Mouse (Mus musculus) CD8-positive naive resting alpha-beta T cell, adult 2 months (primary cell): ENCODE results near the gene Gapt.
"Not testable (repeated sequence)": the region's sequence is repeated elsewhere in the genome, so short reads cannot be mapped to it uniquely, and the experiment has no call there.

Experiments
- DNase-seq, 2 experiments: peaks; one replicate each; pipeline ENCODE4 v3.0.0; 2022; ENCODE audit warnings: low read depth in 2 of 2, low spot score in 2 of 2

The Gapt gene

DNA sequence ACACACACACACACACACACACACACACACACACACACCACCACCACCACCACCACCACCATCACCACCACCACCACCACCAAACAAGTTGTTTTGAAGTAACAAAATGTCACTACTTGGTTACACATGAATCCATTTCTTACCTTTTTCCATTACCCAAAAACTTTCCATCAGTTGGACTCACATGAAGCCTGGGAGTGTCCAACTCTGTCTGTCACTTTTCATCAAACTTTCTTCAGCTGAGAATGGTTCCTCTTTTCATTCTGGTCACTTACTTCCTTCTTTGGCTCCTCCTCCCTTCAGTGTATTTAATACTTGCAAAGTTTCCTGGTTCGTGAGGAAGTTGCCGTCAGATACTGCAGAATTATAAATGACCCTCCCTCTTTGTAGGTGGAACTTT, at the start of gene Gapt:
Gene Gapt, minus strand, starts transcription at position 259 of the 400 bp plus-strand sequence.
- DNase-seq = no peak

DNA sequence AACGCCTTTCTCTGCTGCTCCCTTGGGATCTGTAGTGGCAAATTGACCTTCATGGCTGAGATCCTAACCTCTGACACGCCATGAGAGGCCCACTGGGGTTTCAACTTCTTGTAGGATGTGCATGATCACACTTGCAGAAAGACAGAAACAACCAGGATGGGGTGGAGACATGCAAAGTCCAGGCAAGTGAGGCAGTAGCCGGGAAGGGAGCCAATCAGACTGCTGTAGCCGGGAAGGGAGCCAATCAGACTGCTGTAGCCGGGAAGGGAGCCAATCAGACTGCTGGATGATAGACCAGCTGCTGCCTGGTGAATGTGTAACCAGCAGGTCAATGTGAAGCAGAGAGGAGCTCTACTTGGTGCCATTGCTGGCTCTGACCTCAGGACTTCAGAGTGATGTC, 49.2 kb upstream of the Gapt start:
- no peak for DNase-seq

DNA sequence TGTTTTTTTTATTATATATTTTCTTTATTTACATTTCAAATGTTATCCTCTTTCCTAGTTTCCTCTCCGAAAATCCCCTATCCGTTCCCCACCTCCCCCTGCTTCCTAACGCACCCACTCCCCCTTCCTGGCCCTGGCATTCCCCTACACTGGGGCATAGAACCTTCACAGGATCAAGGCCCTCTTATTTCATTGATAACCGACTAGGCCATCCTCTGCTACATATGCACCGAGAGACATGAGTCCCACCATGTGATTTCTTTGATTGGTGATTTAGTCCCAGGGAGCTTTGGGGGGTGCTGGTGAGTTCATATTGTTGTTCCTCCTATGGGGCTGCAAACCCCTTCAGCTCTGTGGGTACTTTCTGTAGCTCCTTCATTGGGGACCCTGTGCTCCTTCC, 47.7 kb upstream of the Gapt start:
- not testable (repeated sequence) for DNase-seq

DNA sequence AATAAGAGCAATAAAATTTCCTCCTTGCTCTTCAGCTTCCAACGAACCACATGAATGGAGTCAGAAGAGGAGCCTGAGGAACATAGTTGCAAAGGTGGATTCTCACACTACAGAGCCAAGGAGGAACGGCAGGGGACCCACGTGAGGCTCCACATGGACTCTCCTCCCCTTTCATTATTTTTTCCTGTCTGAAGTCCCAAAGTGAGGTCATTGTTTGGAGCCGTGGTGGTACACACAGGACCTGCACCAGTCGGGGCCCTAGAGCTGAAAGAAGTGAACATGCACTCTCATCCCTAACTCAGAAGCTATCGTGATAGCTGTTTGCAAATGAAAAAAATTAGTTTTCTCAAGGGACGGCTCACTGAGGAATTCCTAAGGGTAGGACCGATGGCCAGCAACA, 47.1 kb upstream of the Gapt start:
- no peak for DNase-seq

DNA sequence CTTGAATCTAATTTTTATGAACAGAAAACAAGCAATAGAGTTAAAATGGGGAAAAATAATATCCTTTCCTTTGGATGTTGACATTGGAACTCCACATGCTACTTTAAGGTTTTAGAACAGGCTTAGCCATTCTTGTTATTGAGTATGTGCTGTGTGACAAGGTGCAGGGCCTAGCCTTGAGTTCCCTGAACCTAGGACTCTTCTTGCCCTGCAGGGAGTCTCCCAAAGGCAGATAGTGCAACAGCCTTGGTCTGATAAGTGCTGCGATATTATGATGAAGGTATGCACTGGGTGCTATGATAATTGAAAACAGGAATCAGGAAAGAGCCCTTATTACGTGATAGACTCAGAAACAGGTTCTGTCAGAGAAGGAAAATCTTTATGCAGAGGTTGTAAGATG, 44.9 kb upstream of the Gapt start:
- no peak for DNase-seq

DNA sequence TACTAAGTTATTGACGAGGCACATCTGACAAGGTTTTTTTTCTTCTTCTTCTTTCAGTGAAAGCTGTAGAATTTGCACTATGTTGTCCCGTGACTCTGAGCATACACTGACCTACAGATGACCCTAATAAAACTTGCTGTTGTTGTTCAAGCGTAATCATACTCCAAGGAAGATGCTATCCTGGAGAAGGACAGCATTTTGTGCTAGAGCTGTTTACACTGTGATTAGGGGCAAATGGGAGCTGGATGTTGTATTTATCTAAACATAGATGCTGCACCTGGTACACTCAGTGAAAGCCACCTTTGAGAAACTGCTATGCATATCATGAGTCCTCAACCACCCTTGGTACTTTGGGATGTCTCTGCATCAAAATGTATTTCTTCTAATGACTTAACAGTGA, 44.4 kb upstream of the Gapt start:
- DNase-seq = no peak

DNA sequence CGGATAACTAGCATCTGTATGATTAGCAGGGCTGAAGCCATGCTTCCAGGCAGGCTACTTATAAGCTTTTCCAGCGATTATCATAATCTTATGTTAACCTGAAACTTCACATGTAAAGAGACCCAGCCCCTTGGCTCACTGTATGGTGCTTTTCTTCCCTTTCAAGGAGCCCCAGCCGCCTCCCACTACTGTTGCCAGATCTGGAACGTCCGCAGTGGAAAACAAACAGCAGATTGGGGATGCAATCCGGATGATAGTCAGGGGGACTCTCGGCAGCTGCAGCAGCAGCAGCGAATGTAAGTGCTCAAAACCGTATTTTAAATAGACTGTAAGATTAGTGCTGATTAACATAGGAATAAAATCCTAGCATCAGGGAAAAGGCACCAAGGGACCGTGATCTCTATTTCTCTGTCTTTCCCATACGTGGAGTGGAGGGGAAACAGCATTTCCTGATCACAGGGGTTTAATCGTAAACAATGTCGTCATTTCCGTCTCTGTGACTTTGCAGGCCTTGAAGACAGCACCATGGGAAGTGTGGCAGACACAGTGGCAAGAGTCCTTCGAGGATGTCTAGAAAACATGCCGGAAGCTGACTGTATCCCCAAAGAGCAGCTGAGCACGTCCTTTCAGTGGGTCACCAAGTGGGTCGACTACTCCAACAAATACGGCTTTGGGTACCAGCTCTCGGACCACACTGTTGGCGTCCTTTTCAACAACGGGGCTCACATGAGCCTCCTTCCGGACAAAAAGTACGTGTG, 41.7 kb upstream of the Gapt start:
- no peak for DNase-seq

DNA sequence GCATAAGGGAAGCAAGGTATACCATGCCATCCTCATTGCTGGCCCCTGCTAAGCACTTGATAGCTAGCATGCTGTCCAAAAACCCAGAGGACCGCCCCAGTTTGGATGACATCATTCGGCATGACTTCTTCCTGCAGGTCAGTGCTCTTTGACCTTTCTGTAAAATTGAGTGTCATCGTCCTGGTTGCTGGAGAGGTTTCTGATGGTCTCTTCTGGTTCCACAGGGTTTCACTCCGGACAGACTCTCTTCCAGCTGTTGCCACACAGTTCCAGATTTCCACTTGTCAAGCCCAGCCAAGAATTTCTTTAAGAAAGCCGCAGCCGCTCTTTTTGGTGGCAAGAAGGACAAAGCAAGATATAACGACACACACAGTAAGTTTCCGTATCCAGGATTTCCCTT, 40.8 kb upstream of the Gapt start:
- no peak for DNase-seq

DNA sequence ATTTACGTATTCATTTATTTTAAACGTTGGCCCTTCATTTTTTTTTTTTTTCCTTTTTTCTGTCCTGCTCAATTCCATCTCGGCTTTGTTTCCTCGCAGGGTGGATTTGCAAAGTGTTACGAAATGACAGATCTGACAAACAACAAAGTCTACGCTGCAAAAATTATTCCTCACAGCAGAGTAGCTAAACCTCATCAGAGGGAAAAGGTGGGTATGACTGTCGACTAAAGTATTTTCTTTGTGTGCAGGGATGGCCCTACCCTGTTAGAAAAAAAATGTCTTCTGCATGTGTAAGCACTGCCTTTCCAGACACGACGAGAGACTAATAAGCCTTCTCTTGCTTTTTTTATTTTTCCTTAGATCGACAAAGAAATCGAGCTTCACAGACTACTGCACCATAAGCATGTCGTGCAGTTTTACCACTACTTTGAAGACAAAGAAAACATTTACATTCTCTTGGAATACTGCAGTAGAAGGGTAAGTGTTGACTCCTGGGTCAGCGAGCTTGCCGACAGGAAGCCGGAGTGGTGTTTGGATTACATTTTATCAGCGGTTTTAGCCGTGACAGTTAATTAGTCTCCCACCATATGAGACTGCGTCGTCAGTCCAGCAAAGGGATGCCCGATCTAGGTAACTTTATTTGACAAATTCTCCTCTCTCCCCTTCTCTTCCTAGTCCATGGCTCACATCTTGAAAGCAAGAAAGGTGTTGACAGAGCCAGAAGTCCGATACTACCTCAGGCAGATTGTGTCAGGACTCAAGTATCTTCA, 39.1 kb upstream of the Gapt start:
- no peak for DNase-seq

DNA sequence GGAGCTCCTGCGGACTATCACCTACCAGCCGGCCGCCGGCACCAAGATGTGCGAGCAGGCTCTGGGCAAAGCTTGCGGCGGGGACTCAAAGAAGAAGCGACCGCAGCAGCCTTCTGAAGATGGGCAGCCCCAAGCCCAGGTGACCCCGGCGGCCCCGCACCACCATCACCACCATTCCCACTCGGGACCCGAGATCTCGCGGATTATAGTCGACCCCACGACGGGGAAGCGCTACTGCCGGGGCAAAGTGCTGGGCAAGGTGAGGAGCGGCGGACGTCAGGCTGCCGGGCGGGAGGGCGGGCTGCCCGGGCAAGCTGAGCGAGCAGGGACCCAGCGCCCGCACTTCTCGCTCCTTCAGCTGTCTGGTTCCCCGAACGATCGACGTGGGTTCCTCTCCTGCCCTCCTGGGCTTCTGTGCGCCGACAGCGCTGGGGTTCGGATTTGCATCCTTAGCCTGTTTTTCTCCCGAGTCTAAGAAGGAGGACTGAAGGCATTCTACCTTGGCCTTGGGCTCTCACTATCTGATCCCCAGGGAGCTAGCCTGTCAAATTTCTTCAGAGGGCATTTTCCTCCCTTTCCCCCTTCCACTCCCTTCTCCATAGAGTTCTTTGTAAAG, 38.3 kb upstream of the Gapt start:
- DNase-seq = no peak

DNA sequence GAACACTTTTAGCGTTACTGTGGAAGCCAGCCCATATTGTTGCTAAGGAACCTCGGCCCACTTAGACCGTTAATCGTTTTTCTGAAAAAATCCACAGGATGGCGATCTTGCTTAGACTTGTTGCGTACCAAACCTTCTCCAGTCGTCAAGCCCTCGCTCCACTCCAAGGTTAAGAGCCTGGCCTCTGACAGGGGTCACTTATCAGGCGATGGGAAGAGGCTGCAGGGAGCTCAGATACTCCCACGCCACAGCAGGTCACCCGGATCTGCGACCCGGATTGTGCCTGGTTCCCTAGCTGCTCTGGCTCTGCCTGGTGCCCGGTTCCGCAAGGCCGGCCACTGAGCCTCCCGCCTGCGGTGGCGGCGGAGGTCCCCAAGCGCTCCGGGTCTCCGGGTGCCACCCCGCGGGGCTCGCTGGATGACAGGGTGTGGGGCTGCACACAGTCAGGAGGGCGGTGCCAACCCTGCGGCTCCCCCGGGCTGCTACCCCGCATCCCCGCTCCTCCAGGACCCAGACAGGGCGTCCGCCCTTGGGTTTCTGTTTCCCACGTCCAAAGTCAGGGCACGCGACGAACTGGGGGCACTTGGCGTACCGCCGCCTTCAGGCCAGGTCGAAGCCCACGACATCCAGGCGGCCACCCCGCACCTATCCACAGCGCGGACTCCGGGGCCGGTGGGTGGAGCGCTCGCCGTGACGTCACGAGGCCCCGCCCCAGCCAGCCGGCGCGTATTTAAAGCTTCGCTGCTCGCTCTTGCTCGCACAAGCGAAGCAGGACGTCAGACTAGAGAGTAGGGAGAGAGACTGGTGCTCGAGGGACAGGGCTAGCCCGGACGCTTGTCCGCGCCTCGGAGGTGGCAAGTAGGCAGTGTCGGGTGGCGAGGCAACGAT, 37.5 kb upstream of the Gapt start, which contains the start of gene Plk2:
Gene Plk2, plus strand, starts transcription at position 756 of the 888 bp plus-strand sequence.
- DNase-seq = peak; percentile 81 to 84

DNA sequence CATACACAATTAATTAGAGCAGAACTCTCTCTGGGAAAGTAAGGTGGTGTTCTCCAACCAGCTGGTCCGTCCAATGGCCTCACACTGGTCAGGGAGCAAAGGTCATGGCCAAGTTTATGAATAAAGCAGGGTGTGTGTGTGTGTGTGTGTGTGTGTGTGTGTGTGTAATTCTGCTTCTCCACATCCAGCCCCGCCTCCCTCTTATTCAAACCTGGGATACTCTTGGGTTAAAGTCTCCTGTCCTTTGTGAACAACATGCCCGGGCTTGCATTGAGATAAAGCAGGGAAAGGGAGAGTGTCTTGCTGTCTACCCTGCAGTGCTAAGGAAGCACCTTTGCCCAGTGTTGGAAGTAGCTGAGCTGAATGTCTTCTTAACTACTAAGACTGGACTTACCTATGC, 35.6 kb upstream of the Gapt start:
- DNase-seq = no peak

DNA sequence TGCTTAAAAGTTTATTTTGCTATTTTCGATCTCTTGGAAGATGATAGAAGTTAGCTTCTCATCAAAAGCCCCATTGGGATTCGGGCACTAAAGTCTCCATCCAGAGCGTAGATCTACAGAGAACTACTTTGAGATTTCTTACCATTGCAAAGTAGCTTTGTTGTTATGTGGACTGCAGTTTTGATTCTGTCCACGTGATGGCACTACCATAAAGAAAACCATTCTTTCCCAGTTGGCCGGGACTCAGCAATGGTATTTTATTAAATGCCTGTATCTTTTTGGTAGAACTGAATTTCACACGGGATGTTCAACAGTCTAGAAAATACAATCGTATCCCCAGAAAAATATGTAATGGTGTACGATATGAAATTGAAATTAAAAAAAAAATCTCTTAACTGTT, 35.2 kb upstream of the Gapt start:
- peak; percentile 25 to 55 for DNase-seq

DNA sequence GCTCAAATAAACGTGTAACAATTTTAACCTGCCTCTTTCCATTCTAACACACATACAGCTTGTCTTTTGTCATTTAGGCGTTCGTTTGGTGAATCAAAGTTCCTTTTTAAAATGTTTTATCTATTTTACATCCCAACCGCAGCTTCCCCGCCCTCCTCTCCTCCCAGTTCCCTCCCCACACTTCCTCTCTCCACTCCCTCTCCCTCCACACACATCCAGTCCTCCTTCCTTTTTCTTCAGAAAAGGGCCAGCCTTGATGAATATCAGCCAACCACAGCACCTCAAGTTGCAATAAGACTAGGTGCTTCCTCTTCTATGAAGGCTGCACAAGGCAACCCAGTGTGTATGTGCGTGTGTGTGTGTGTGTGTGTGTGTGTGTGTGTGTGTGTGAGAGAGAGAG, 27.5 kb upstream of the Gapt start:
- no peak for DNase-seq

DNA sequence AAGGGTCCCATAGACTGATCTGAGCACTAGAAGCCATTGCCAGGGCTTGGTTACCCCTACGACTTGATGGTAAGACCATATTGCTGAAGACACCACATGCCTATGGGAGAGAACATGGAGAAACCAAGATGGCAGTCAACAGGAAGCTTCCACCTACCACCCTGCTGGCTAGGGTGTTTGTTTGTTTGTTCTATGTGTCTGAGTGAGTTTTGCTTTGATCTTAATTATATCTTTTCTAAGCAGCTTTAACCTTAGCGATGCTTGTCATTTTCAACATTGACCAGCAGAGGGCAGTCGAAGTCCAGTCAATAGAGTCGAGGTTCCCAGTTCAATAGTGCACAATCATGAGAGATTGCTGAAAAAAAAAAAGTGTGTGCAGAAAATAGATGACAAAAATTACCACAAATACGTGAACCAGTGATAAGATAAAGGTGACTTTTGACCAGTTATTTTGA, 25.5 kb upstream of the Gapt start:
- peak in 1 of 2 experiments; percentile 20 for DNase-seq

DNA sequence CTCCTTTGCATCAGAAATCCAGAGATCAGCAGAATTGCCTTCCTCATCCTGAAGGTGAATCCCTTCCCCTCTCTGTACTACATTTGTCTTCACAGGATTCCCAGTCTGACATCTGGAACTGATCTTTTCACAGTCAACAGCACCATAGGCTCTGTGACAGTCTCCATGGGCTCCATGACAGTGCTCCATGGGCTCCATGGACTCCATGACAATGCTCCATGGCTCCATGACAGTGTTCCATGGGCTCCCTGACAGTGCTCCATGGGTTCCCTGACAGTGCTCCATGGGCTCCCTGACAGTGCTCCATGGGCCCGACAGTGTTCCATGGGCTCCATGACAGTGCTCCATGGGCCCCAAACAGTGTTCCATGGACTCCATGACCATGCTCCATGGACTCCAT, 12.7 kb upstream of the Gapt start:
- DNase-seq = no peak

DNA sequence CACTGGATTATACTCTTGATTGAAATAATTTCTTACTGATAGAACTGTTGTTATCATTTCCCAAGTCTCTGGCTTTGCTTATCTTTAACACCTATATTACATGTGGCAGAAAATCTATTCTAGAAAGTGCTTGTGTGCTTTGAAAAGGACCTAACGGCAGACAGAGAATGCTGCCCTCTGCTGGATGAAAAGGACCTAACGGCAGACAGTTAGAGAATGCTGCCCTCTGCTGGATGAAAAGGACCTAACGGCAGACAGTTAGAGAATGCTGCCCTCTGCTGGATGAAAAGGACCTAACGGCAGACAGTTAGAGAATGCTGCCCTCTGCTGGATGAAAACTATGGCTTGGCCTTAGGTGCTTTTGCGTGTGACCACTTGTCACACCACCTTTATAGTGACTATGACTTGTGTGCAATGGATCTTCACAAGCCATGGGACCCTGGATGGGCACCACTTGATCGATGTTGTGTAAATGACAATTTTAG, 11.6 kb upstream of the Gapt start:
- peak; percentile 39 to 43 for DNase-seq

DNA sequence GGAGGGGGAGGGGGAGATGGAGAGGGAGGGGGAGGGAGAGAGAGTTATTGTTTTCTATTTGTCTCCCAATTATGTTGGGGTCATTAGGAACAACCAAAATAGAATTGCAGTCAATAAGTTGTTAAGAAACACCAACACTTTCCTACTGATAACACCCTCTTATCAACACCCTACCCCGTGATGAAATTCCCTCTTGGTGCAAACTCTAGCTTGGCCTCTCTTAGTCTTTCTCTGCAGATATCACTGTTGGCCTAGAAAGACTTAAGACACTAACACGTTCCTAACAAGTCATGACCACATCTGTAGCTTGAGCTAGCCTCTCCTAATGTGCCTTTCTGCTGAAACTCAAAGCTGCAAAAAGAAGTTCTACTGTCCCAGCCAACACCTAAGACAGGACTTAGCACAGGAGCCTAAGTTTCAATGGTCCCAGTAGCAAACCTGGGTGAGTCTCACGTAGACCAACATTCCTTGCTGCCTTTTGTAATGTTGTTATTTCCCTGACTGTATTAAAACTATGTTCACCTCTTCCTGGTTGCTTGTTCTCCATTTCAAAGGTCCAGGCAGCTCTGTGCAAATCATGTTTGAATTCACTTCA, 11.1 kb upstream of the Gapt start:
- no peak for DNase-seq

DNA sequence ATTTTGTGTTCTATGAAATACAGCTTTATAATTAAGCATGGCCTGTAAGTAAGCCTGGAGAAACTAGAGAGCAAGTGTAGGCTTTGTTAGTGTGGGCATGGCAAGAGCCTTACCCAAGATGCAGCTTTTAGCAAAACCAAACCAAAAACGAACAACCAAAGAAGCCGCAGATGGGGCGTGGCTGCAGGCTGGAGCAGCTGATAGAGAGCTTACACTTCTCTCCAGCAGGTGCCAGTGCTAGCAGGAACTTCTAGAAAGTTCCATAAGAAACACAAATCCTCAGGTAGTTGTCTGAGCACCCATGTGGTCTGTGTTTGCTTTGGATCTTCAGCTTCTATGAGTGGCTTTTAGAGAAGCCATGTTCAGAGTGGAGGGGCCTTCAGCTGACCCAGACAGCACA, 9.5 kb upstream of the Gapt start:
- DNase-seq = no peak

DNA sequence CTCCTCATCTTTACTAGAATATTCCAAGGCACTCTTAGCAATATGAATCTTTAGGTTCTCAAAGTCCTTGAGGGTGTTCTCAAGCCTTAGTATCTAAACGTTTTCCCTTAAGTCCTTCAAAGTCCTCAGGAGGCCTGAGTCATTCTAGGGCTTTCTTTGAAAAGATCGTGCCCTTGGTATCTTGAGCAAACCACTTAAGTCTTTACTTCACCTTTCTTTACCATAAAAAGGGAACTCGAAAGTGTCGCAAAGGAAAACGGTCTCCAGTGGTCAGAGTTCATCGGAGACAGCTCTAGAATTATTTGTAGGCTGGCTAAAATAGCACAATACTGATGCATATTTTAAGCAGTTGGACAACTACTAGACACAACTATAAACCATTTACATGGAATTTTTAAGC, 6.7 kb upstream of the Gapt start:
- DNase-seq = no peak

DNA sequence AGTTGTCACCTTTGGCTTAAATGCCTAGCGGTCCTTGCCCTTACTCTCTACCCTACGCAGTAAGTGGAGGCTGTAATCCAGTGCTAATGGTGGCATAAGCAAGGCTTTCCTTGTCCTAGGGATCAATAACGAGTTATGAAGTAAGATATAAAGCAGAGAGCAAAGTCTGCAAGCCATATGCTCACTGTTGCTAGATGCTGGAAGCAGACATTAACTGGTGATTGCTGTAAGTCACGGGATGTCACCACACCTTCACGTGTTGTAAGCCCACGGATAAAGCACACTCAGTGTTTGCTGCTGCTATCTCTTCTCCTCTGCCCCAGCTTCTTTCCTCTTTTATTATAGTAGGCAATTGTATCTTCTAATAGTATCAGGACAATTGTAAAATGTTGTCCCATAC, 5.9 kb downstream of the Gapt start:
- no peak for DNase-seq
